8 mouse cellular contexts compared by ENCODE assay signal in genomic region chr7:113377875-113378658, GRCm38 (mm10). TPM values are rescaled to one million over a fixed set of nuclear protein-coding genes. Genes with fewer than 3 reads are reported as not detected.
DNase-seq lines count a peak whose midpoint lies in the region; ATAC-seq and TF ChIP-seq lines count a peak whose summit lies in the region.

No protein-coding gene starts in this region.

- WGBS in forebrain, embryonic 12.5 days = 28% methylated on average over 7 of the region's 7 CpGs
- 27% methylated on average over 7 of the region's 7 CpGs for WGBS in heart, postnatal 0 days
- 16% methylated on average over 7 of the region's 7 CpGs for WGBS in liver, embryonic 16.5 days (ENCODE audit: insufficient replicate concordance)
- WGBS in neural tube, embryonic 12.5 days = 29% methylated on average over 7 of the region's 7 CpGs

- TF ChIP-seq CTCF in ES-Bruce4 (IDR thresholded peaks at IDR 0.05; ENCODE audit: low read depth, low read length) = peak; percentile 24
- peak; percentile 98 for TF ChIP-seq CTCF in heart, postnatal 0 days (IDR thresholded peaks at IDR 0.05; ENCODE audit: low read depth)

- TF ChIP-seq EP300 in ES-Bruce4 (IDR thresholded peaks at IDR 0.05; ENCODE audit: insufficient read depth, low read depth, low read length) = no peak
- no peak for TF ChIP-seq EP300 in heart, postnatal 0 days (IDR thresholded peaks at IDR 0.05; ENCODE audit: low read depth)

- no peak overlapping the region for H3K9ac ChIP-seq in ES-Bruce4 (ENCODE audit: low read depth, poor library complexity, severe bottlenecking)
- H3K9ac ChIP-seq in forebrain, embryonic 12.5 days = no peak overlapping the region
- H3K9ac ChIP-seq in heart, postnatal 0 days (replicated peaks; ENCODE audit: low read depth, low read length) = no peak overlapping the region
- no peak overlapping the region for H3K9ac ChIP-seq in liver, embryonic 16.5 days (ENCODE audit: low read depth, low read length)
- H3K9ac ChIP-seq in neural tube, embryonic 12.5 days = no peak overlapping the region

- H3K9me3 ChIP-seq in ES-Bruce4 (replicated peaks; ENCODE audit: control insufficient read depth, insufficient read depth, low read length, poor library complexity, severe bottlenecking) = no peaks in the 10 kb centered on the region
- H3K9me3 ChIP-seq in forebrain, embryonic 12.5 days = no peaks in the 10 kb centered on the region
- no peaks in the 10 kb centered on the region for H3K9me3 ChIP-seq in heart, postnatal 0 days (replicated peaks; ENCODE audit: control insufficient read depth, low read length)
- H3K9me3 ChIP-seq in liver, embryonic 16.5 days (replicated peaks; ENCODE audit: control insufficient read depth, low read length) = no peaks in the 10 kb centered on the region
- H3K9me3 ChIP-seq in neural tube, embryonic 12.5 days = no peaks in the 10 kb centered on the region

- H3K27ac ChIP-seq in ES-Bruce4 (ENCODE audit: insufficient read depth, low read length) = no peak overlapping the region
- no peak overlapping the region for H3K27ac ChIP-seq in forebrain, embryonic 12.5 days
- no peak overlapping the region for H3K27ac ChIP-seq in heart, postnatal 0 days (ENCODE audit: low read depth)
- H3K27ac ChIP-seq in liver, embryonic 16.5 days (ENCODE audit: low read length) = no peak overlapping the region
- no peak overlapping the region for H3K27ac ChIP-seq in neural tube, embryonic 12.5 days

- H3K4me1 ChIP-seq in ES-Bruce4 (ENCODE audit: control insufficient read depth, insufficient read depth, low read length) = no peaks in the 10 kb centered on the region
- H3K4me1 ChIP-seq in forebrain, embryonic 12.5 days = no peaks in the 10 kb centered on the region
- H3K4me1 ChIP-seq in heart, postnatal 0 days (ENCODE audit: control insufficient read depth, insufficient read depth) = no peaks in the 10 kb centered on the region
- peaks cover 4% of the 10 kb centered on the region for H3K4me1 ChIP-seq in liver, embryonic 16.5 days (ENCODE audit: control insufficient read depth, low read depth, low read length)
- H3K4me1 ChIP-seq in neural tube, embryonic 12.5 days = no peaks in the 10 kb centered on the region

- no peaks in the 10 kb centered on the region for H3K27me3 ChIP-seq in ES-Bruce4 (ENCODE audit: control insufficient read depth, insufficient read depth, low read length, poor library complexity, severe bottlenecking)
- no peaks in the 10 kb centered on the region for H3K27me3 ChIP-seq in forebrain, embryonic 12.5 days
- no peaks in the 10 kb centered on the region for H3K27me3 ChIP-seq in heart, postnatal 0 days (ENCODE audit: control insufficient read depth, insufficient read depth, low read length)
- H3K27me3 ChIP-seq in liver, embryonic 16.5 days (ENCODE audit: control insufficient read depth, insufficient read depth, low read depth, low read length) = no peaks in the 10 kb centered on the region
- H3K27me3 ChIP-seq in neural tube, embryonic 12.5 days (replicated peaks) = no peaks in the 10 kb centered on the region

- H3K4me3 ChIP-seq in ES-Bruce4 (ENCODE audit: low read depth, low read length) = no peak overlapping the region
- no peak overlapping the region for H3K4me3 ChIP-seq in forebrain, embryonic 12.5 days (replicated peaks)
- H3K4me3 ChIP-seq in heart, postnatal 0 days (ENCODE audit: low read depth, low read length) = no peak overlapping the region
- no peak overlapping the region for H3K4me3 ChIP-seq in liver, embryonic 16.5 days (ENCODE audit: low read depth, low read length)
- H3K4me3 ChIP-seq in neural tube, embryonic 12.5 days = no peak overlapping the region

- ATAC-seq in forebrain, embryonic 12.5 days (ENCODE audit: low FRiP score) = peak; percentile 68; the same call in 1 of the 2 replicates
- ATAC-seq in heart, postnatal 0 days (ENCODE audit: insufficient read depth, low read depth) = peak; percentile 89
- peak; percentile 95 for ATAC-seq in liver, embryonic 16.5 days (ENCODE audit: low read depth)
- ATAC-seq in neural tube, embryonic 12.5 days (ENCODE audit: low FRiP score, low read depth) = peak; percentile 53; the same call in 1 of the 2 replicates

- no peak for TF ChIP-seq POLR2A in ES-Bruce4 (IDR thresholded peaks at IDR 0.05; ENCODE audit: insufficient read depth, low read length)

- H3K4me2 ChIP-seq in forebrain, embryonic 12.5 days = no peak overlapping the region
- H3K4me2 ChIP-seq in heart, postnatal 0 days (ENCODE audit: low read depth, low read length) = no peak overlapping the region
- 0 out of 2 replicates have a peak overlapping the region, but pooled peaks have one; percentile 5 for H3K4me2 ChIP-seq in liver, embryonic 16.5 days (ENCODE audit: low read depth, low read length)
- H3K4me2 ChIP-seq in neural tube, embryonic 12.5 days (replicated peaks) = no peak overlapping the region

- peak; percentile 90 for DNase-seq in c-Kit-positive CD71-positive TER-119-negative erythroid progenitor cells, embryonic 14.5 days (ENCODE audit: low read depth)
- DNase-seq in heart, postnatal 0 days (ENCODE audit: low spot score) = peak; percentile 90
- peak; percentile 84 to 86 for DNase-seq in kidney, postnatal 36 days
- DNase-seq in thymus, adult 18-20 months = peak; percentile 34 to 52

- no peaks in the 10 kb centered on the region for H3K36me3 ChIP-seq in ES-Bruce4 (ENCODE audit: control insufficient read depth, insufficient read depth, low read length, poor library complexity, severe bottlenecking)
- H3K36me3 ChIP-seq in forebrain, embryonic 12.5 days (replicated peaks) = no peaks in the 10 kb centered on the region
- H3K36me3 ChIP-seq in heart, postnatal 0 days (replicated peaks; ENCODE audit: control insufficient read depth, insufficient read depth, low read length) = no peaks in the 10 kb centered on the region
- H3K36me3 ChIP-seq in liver, embryonic 16.5 days (ENCODE audit: control insufficient read depth, insufficient read depth) = no peaks in the 10 kb centered on the region
- H3K36me3 ChIP-seq in neural tube, embryonic 12.5 days = no peaks in the 10 kb centered on the region

RNA-seq across cellular contexts. Expression of gene Btbd10, which starts 8.9 kb away (rescaled TPM):
- polyA plus RNA-seq in ES-Bruce4 (2011; ENCODE audit: insufficient read depth, insufficient read length, low read depth, missing spikeins) = 28.8 and 31.4 TPM in 2 replicates
- polyA plus RNA-seq in forebrain, embryonic 12.5 days (2016; fragmentation: Nextera tagmentation; extraction: Ambion mirVana) = 37.2 and 41.5 TPM in 2 replicates
- total RNA-seq in heart, postnatal 0 days (2014; rRNA removed; ENCODE audit: low replicate concordance) = 13.9 and 18.4 TPM in 2 replicates
- 16.8 and 17.7 TPM in 2 replicates for polyA plus RNA-seq in heart, postnatal 0 days (2015; fragmentation: Nextera tagmentation; extraction: Ambion mirVana)
- polyA plus RNA-seq in liver, embryonic 16.5 days (2015; fragmentation: Nextera tagmentation; extraction: Ambion mirVana) = 6.0 and 6.9 TPM in 2 replicates
- 42.3 and 47.3 TPM in 2 replicates for polyA plus RNA-seq in neural tube, embryonic 12.5 days (2016; fragmentation: Nextera tagmentation; extraction: Ambion mirVana)

RNA-seq across cellular contexts. Expression of gene Pth, which starts 10.3 kb away (rescaled TPM):
- polyA plus RNA-seq in ES-Bruce4 (2011; ENCODE audit: insufficient read depth, insufficient read length, low read depth, missing spikeins) = not detected in 2 replicates
- not detected in 2 replicates for polyA plus RNA-seq in forebrain, embryonic 12.5 days (2016; fragmentation: Nextera tagmentation; extraction: Ambion mirVana)
- not detected in 2 replicates for total RNA-seq in heart, postnatal 0 days (2014; rRNA removed; ENCODE audit: low replicate concordance)
- polyA plus RNA-seq in heart, postnatal 0 days (2015; fragmentation: Nextera tagmentation; extraction: Ambion mirVana) = not detected in 2 replicates
- not detected in 2 replicates for polyA plus RNA-seq in liver, embryonic 16.5 days (2015; fragmentation: Nextera tagmentation; extraction: Ambion mirVana)
- polyA plus RNA-seq in neural tube, embryonic 12.5 days (2016; fragmentation: Nextera tagmentation; extraction: Ambion mirVana) = not detected in 2 replicates
